Mouse (Mus musculus): ENCODE results near the gene Slc7a11. TPM values are rescaled to one million over a fixed set of nuclear protein-coding genes. Genes with fewer than 3 reads are reported as not detected.

Gene Slc7a11
- polyA plus RNA-seq, 1 experiment from 2014 or later, result 2.5 TPM

- DNase-seq (ENCODE audit: low spot score), result no peak
- no peak overlapping the region for H3K9ac ChIP-seq (ENCODE audit: low read depth, low read length)
- H3K36me3 ChIP-seq (ENCODE audit: control insufficient read depth, insufficient read depth, low read length), result no peaks in the 10 kb centered on the region
- ATAC-seq (ENCODE audit: low read depth), result no peak
- 60% methylated on average over 2 of the region's 2 CpGs for WGBS
- no peak overlapping the region for H3K4me2 ChIP-seq (ENCODE audit: low read depth, low read length)
- no peaks in the 10 kb centered on the region for H3K9me3 ChIP-seq (ENCODE audit: control insufficient read depth, low read length)
- no peaks in the 10 kb centered on the region for H3K27me3 ChIP-seq (replicated peaks; ENCODE audit: control insufficient read depth, insufficient read depth, low read length)
- no peaks in the 10 kb centered on the region for H3K4me1 ChIP-seq (ENCODE audit: control insufficient read depth, insufficient read depth, low read length)
- H3K4me3 ChIP-seq (ENCODE audit: low read depth, low read length), result no peak overlapping the region
- H3K27ac ChIP-seq (replicated peaks; ENCODE audit: low read depth, low read length), result no peak overlapping the region
These were observed 168.4 kb downstream of the Slc7a11 start for GRCm38 (mm10) chr3:50275023-50275422.

DNA sequence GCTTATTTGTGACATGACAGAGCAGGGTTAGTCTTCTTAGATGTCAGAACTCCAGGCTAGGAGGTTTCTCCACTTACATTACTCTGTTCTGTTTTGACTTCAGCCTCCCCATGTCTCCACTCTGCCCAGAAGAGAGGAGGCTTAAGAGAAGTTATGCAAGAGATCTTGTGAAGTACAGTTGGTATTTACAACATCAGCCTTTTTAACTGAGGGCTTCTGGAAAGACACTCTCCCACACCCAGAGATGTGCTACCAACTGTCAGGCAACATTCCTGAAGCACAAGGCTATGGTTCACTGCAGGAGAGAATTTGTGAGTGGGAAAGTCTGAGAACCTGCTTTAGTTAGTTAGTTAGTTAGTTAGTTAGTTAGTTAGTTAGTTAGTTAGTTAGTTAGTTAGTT is 171.2 kb downstream of the Slc7a11 start:
- no peaks in the 10 kb centered on the region for H3K27me3 ChIP-seq (replicated peaks; ENCODE audit: control insufficient read depth, insufficient read depth, low read length)
- ATAC-seq (ENCODE audit: low read depth) (no peak), DNase-seq (ENCODE audit: low spot score) (no peak)
- no peak overlapping the region for H3K27ac ChIP-seq (replicated peaks; ENCODE audit: low read depth, low read length)
- no peak overlapping the region for H3K9ac ChIP-seq (ENCODE audit: low read depth, low read length)
- no peaks in the 10 kb centered on the region for H3K36me3 ChIP-seq (ENCODE audit: control insufficient read depth, insufficient read depth, low read length)
- no peak overlapping the region for H3K4me3 ChIP-seq (ENCODE audit: low read depth, low read length)
- H3K9me3 ChIP-seq (ENCODE audit: control insufficient read depth, low read length), result no peaks in the 10 kb centered on the region
- H3K4me2 ChIP-seq (ENCODE audit: low read depth, low read length), result no peak overlapping the region
- no peaks in the 10 kb centered on the region for H3K4me1 ChIP-seq (ENCODE audit: control insufficient read depth, insufficient read depth, low read length)

GRCm38 (mm10) chr3:50269680-50270079 is 173.7 kb downstream of the Slc7a11 start:
- no peak for DNase-seq (ENCODE audit: low spot score)
- no peak overlapping the region for H3K4me3 ChIP-seq (ENCODE audit: low read depth, low read length)
- H3K36me3 ChIP-seq (ENCODE audit: control insufficient read depth, insufficient read depth, low read length), result no peaks in the 10 kb centered on the region
- no peak overlapping the region for H3K27ac ChIP-seq (replicated peaks; ENCODE audit: low read depth, low read length)
- ATAC-seq (ENCODE audit: low read depth), result no peak
- H3K9me3 ChIP-seq (ENCODE audit: control insufficient read depth, low read length), result no peaks in the 10 kb centered on the region
- H3K27me3 ChIP-seq (replicated peaks; ENCODE audit: control insufficient read depth, insufficient read depth, low read length), result no peaks in the 10 kb centered on the region
- no peak overlapping the region for H3K9ac ChIP-seq (ENCODE audit: low read depth, low read length)
- H3K4me1 ChIP-seq (ENCODE audit: control insufficient read depth, insufficient read depth, low read length), result no peaks in the 10 kb centered on the region
- no peak overlapping the region for H3K4me2 ChIP-seq (ENCODE audit: low read depth, low read length)
- WGBS, result 87% methylated on average over 4 of the region's 4 CpGs

- no peaks in the 10 kb centered on the region for H3K27me3 ChIP-seq (replicated peaks; ENCODE audit: control insufficient read depth, insufficient read depth, low read length)
- H3K4me1 ChIP-seq (ENCODE audit: control insufficient read depth, insufficient read depth, low read length), result no peaks in the 10 kb centered on the region
- no peaks in the 10 kb centered on the region for H3K9me3 ChIP-seq (ENCODE audit: control insufficient read depth, low read length)
- H3K4me3 ChIP-seq (ENCODE audit: low read depth, low read length), result no peak overlapping the region
- H3K36me3 ChIP-seq (ENCODE audit: control insufficient read depth, insufficient read depth, low read length), result no peaks in the 10 kb centered on the region
- 42% methylated on average over 2 of the region's 2 CpGs for WGBS
- ATAC-seq (ENCODE audit: low read depth), result no peak
- DNase-seq (ENCODE audit: low spot score), result no peak
- no peak overlapping the region for H3K4me2 ChIP-seq (ENCODE audit: low read depth, low read length)
- H3K27ac ChIP-seq (replicated peaks; ENCODE audit: low read depth, low read length), result no peak overlapping the region
- no peak overlapping the region for H3K9ac ChIP-seq (ENCODE audit: low read depth, low read length)
These were observed 180.8 kb downstream of the Slc7a11 start for GRCm38 (mm10) chr3:50262547-50263087.

DNA sequence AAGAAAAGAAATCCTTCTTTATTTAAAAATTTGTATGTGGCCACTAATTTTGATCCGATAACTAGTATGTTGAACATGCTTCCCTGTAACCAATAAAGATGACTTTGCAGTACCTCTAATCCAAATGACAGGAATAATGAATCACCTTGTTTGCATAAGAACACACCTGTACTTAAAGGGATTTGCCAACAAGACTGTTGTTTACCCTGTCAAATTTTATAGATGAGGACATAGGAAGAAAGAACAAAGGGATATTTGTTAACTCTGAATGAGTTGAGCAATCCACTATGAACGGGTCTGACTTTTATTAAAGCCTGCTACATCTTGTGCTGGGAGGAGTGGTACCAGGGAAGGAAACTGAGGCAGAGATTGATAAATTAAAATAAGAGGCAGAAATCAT is 181.3 kb downstream of the Slc7a11 start:
- no peaks in the 10 kb centered on the region for H3K27me3 ChIP-seq (replicated peaks; ENCODE audit: control insufficient read depth, insufficient read depth, low read length)
- H3K4me2 ChIP-seq (ENCODE audit: low read depth, low read length), result no peak overlapping the region
- no peak overlapping the region for H3K4me3 ChIP-seq (ENCODE audit: low read depth, low read length)
- H3K36me3 ChIP-seq (ENCODE audit: control insufficient read depth, insufficient read depth, low read length), result no peaks in the 10 kb centered on the region
- no peaks in the 10 kb centered on the region for H3K9me3 ChIP-seq (ENCODE audit: control insufficient read depth, low read length)
- ATAC-seq (ENCODE audit: low read depth), result no peak
- no peaks in the 10 kb centered on the region for H3K4me1 ChIP-seq (ENCODE audit: control insufficient read depth, insufficient read depth, low read length)
- WGBS, result 61% methylated on average over 2 of the region's 2 CpGs
- no peak for DNase-seq (ENCODE audit: low spot score)
- no peak overlapping the region for H3K9ac ChIP-seq (ENCODE audit: low read depth, low read length)
- no peak overlapping the region for H3K27ac ChIP-seq (replicated peaks; ENCODE audit: low read depth, low read length)

DNA sequence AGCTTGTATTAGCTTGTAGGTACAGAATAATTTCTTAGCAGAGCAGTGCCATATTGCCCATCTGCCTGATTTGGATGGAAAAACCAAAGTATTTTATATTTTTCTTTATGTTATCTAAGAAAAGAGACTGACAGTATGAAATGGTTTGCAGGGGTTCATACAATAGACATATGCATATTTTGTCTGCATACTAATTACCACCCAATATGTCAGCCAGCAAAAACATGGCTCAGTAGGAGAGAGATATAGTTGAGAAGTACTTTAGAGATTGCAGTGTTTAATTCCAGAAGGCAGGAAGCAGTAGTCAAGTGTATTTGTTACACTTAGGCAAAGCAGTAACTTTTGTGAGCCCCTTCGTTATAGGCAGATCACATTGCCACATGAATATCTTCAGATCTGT is 182.7 kb downstream of the Slc7a11 start:
- no peaks in the 10 kb centered on the region for H3K4me1 ChIP-seq (ENCODE audit: control insufficient read depth, insufficient read depth, low read length)
- no peak overlapping the region for H3K9ac ChIP-seq (ENCODE audit: low read depth, low read length)
- no peak overlapping the region for H3K4me3 ChIP-seq (ENCODE audit: low read depth, low read length)
- no peak overlapping the region for H3K4me2 ChIP-seq (ENCODE audit: low read depth, low read length)
- no peaks in the 10 kb centered on the region for H3K36me3 ChIP-seq (ENCODE audit: control insufficient read depth, insufficient read depth, low read length)
- WGBS, result 88% methylated on average over 1 of the region's 1 CpGs
- H3K27me3 ChIP-seq (replicated peaks; ENCODE audit: control insufficient read depth, insufficient read depth, low read length), result no peaks in the 10 kb centered on the region
- no peak overlapping the region for H3K27ac ChIP-seq (replicated peaks; ENCODE audit: low read depth, low read length)
- no peak for DNase-seq (ENCODE audit: low spot score)
- no peak for ATAC-seq (ENCODE audit: low read depth)
- H3K9me3 ChIP-seq (ENCODE audit: control insufficient read depth, low read length), result no peaks in the 10 kb centered on the region

DNA sequence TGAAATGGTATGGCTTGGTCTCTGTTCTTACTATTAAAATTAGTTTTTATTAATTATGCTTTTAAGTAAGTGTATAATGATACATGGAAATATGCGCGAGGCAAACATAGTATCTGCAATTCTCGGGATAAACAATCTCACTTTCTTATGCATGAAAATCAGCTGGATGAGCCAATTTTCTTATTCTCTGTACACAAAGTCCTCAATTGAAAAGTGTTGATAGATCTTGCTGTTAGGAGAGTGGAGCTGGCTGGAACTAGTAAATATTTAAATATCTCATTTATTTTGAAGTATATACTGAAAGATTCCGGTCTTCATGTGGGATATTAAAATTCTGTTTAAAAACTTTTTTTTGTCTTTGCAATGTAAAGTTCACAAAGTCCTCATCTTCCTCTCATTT is 184.6 kb downstream of the Slc7a11 start:
- Histone ChIP-seq H3K9me3 (ENCODE audit: control insufficient read depth, low read length) (no peaks in the 10 kb centered on the region), H3K36me3 (ENCODE audit: control insufficient read depth, insufficient read depth, low read length) (no peaks in the 10 kb centered on the region), H3K27me3 (replicated peaks; ENCODE audit: control insufficient read depth, insufficient read depth, low read length) (no peaks in the 10 kb centered on the region), H3K4me1 (ENCODE audit: control insufficient read depth, insufficient read depth, low read length) (no peaks in the 10 kb centered on the region), H3K27ac (replicated peaks; ENCODE audit: low read depth, low read length) (no peak overlapping the region), H3K4me3 (ENCODE audit: low read depth, low read length) (no peak overlapping the region), H3K4me2 (ENCODE audit: low read depth, low read length) (no peak overlapping the region), H3K9ac (ENCODE audit: low read depth, low read length) (no peak overlapping the region)
- 88% methylated on average over 4 of the region's 4 CpGs for WGBS
- no peak for ATAC-seq (ENCODE audit: low read depth)
- DNase-seq (ENCODE audit: low spot score), result no peak

- ATAC-seq (ENCODE audit: low read depth) (no peak), DNase-seq (ENCODE audit: low spot score) (no peak)
- Histone ChIP-seq H3K4me2 (ENCODE audit: low read depth, low read length) (no peak overlapping the region), H3K4me3 (ENCODE audit: low read depth, low read length) (no peak overlapping the region), H3K9me3 (ENCODE audit: control insufficient read depth, low read length) (no peaks in the 10 kb centered on the region), H3K4me1 (ENCODE audit: control insufficient read depth, insufficient read depth, low read length) (no peaks in the 10 kb centered on the region), H3K9ac (ENCODE audit: low read depth, low read length) (no peak overlapping the region), H3K36me3 (ENCODE audit: control insufficient read depth, insufficient read depth, low read length) (no peaks in the 10 kb centered on the region), H3K27ac (replicated peaks; ENCODE audit: low read depth, low read length) (no peak overlapping the region), H3K27me3 (replicated peaks; ENCODE audit: control insufficient read depth, insufficient read depth, low read length) (no peaks in the 10 kb centered on the region)
- WGBS, result 73% methylated on average over 6 of the region's 6 CpGs
These were observed 193.7 kb downstream of the Slc7a11 start for GRCm38 (mm10) chr3:50249598-50250300.

DNA sequence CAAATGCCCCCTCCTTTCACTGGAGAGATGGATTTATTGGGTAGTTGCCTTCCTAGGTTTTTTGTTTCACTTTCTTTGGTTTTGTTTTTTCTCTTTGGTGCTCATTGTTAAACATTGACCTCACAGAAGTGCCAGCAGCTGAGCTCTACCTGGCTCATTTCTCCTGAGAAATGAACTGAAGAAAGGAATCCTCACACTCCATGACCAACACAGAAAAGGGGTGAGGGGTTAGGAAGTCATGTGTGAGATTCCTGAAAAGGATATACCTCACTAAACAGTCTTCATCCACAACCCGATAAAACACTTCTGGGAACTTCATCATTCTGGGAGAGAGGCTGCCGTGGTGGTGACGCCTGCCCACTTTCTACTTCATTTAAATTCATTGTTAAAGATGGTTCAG is 207.4 kb downstream of the Slc7a11 start:
- H3K4me3 ChIP-seq (ENCODE audit: low read depth, low read length), result no peak overlapping the region
- ATAC-seq (ENCODE audit: low read depth), result no peak
- no peaks in the 10 kb centered on the region for H3K36me3 ChIP-seq (ENCODE audit: control insufficient read depth, insufficient read depth, low read length)
- no peaks in the 10 kb centered on the region for H3K4me1 ChIP-seq (ENCODE audit: control insufficient read depth, insufficient read depth, low read length)
- 0 out of 2 replicates have a peak, but pooled peaks cover 4% of the 10 kb centered on the region for H3K9me3 ChIP-seq (ENCODE audit: control insufficient read depth, low read length)
- no peaks in the 10 kb centered on the region for H3K27me3 ChIP-seq (replicated peaks; ENCODE audit: control insufficient read depth, insufficient read depth, low read length)
- 84% methylated on average over 3 of the region's 3 CpGs for WGBS
- DNase-seq (ENCODE audit: low spot score), result no peak
- no peak overlapping the region for H3K4me2 ChIP-seq (ENCODE audit: low read depth, low read length)
- H3K27ac ChIP-seq (replicated peaks; ENCODE audit: low read depth, low read length), result no peak overlapping the region
- no peak overlapping the region for H3K9ac ChIP-seq (ENCODE audit: low read depth, low read length)
